Mouse (Mus musculus) bone marrow macrophage, adult 2 months (primary cell): Measurements from ENCODE around the gene Gm10309.

Source experiments
- CTCF ChIP-seq: IDR thresholded peaks from 2 replicates; pipeline ENCODE4 v1.5.1; 2012; ENCODE audit warnings: low read depth, mild to moderate bottlenecking, low read length, moderate library complexity
- POLR2A ChIP-seq: IDR thresholded peaks from 2 replicates; pipeline ENCODE4 v1.6.1; 2012; ENCODE audit warnings: mild to moderate bottlenecking, low read depth, low read length, borderline replicate concordance

- no peak for TF ChIP-seq POLR2A
- no peak for TF ChIP-seq CTCF
These were observed 46.5 kb upstream of the Gm10309 start for GRCm38 (mm10) chr17:86551561-86551960.
